Mouse (Mus musculus): ENCODE data around the gene Spon1.

Spon1 gene

DNA sequence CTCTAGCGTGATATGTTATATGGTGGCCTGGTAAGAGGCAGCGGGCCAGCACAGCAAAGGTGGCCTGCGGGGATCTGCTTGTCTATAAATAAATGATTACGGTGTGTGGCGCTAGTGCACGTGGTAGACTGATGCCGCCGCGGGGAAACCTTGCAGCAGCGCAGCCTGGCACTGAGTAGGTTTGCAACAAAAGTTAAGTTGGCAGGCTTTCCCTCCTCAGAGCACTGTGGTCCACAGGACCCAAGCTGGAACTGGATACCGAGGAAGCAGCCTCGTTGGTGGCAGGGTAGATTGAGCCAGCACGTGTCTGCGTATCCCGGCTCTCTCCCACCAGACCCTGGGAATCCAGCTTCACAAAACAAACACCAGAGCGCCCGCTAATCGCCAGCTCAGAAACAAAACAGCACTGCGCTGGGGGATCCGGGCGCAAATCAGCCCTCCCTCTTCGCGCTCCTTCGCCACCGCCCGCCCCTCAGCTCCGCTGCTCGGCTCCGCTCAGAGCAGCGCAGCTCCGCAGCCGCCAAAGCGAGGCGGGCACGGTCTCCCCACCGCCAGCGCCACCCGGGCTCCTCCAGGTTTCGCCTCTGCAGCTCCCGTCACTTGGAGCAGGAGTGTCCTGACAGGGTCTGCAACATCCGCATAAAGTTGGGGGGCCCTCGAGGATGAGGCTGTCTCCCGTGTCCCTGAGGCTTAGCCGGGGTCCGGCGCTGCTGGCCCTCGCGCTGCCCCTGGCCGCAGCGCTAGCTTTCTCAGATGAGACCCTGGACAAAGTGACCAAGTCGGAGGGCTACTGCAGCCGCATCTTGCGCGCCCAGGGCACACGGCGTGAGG lies at the start of gene Spon1:
Spon1 (plus strand) TSS at position 332 of the 831 bp plus-strand sequence.
- DNase-seq (ENCODE audit: low read depth): no peak

- DNase-seq (ENCODE audit: low read depth): no peak
These were observed 43.8 kb upstream of the Spon1 start for GRCm38 (mm10) chr7:113721994-113722393.

DNA sequence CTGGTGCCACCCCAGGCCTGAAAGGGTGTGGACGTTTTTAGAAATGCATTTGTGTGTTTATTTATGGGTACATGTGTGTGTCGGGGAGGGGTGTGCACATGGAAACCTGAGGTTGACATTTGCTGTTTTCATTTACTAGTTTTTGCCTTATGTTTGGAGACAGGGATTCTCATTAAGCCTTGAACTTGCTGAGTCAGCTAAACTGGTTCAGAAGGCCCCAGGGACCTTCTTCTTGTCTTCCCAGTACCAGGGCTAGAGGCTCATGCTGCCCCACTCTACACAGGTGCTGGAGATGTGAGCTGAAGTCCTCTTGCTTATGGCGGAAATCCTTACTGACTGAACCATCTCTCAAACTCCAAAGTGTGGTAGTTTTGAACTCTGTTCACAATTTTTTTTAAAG lies 41.9 kb upstream of the Spon1 start:
- no peak for DNase-seq (ENCODE audit: low read depth)

- DNase-seq (ENCODE audit: low read depth): no peak
These were observed 37.6 kb upstream of the Spon1 start for GRCm38 (mm10) chr7:113727999-113728713.

- DNase-seq (ENCODE audit: low read depth): no peak
These were observed 36.9 kb upstream of the Spon1 start for GRCm38 (mm10) chr7:113728926-113729325.

DNA sequence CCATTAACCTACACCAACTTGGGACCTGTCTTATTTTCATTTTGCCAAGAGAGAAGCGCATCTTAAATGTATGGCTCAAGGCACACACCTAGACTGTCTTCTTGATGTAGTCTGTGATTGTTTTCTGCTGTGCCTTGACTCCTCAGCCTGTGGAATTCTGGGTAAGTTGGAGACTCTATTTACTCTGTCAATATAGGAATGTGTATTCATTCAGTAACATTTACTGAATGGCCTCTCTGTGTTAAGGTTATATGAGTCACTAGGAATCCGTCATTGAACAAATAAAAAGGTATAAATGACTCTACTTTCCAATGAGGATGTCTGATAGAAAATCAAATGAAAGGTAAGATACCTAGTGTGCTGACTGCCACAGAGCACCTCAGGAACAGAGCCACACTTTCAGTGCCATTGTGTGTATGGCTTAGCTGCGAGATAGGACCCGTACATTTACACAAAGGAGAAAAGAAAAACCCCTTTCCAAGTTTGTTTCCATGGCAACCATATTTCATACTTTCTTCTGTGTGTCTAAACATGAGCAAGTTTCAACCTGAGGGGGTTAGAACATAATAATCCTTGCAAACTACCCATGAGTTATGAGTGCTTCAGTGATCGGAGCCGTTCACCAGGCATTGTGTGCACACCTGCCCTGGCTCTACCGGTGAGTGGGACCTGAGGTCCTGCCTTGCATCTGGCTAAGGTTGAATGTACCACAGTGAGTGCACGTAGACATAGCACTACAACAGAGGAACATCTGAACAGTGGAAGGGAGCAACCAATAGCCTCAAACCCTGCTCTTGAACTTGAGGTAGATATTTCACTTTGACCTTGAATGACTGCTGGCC lies 35.2 kb upstream of the Spon1 start:
- no peak for DNase-seq (ENCODE audit: low read depth)

DNA sequence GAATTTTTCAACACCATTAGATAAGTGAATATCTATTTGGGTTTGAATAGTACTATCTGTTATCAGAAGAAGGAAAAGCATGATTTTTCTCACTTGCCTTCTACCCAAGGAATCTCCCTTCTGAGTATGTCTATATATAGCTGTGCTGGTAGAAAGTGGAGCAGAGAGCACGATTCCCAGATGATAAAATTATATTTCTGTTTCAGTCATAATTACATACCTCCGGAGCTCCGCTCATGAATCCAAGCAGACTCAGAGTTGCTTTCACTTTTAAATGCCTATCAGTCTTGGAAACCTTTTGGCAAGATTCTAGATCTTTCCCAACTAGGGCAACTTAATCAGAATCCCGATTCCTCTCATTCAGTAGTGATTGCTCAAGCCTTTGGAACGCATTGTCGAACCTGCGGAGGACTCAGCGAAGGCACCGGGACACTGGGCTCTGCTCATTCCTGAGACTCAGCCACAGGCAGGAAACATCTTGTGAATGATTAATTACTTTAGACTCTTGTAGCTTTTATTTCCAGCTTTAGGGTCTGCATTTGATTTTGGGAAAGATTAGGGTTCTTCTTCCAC lies 27.9 kb upstream of the Spon1 start:
- no peak for DNase-seq (ENCODE audit: low read depth)

DNA sequence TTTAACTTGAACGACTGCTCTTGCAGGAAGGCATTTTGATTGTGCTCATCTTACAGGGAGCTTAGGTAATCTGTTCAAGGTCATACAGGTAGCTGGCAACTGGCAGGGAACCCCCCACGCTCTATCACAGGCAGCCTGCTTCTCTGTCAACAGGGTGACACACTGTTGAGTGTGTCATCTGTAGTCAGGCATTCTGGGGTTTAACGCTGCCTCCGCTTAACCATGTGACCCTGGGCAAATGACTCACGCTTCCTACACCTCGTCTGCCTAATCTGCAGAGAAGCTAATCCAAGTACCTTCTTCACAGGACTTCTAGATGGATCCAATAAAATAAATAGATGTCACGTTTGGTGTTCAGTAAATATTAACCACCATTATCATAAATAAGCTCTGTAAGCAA lies 26.6 kb upstream of the Spon1 start:
- DNase-seq (ENCODE audit: low read depth): no peak

DNA sequence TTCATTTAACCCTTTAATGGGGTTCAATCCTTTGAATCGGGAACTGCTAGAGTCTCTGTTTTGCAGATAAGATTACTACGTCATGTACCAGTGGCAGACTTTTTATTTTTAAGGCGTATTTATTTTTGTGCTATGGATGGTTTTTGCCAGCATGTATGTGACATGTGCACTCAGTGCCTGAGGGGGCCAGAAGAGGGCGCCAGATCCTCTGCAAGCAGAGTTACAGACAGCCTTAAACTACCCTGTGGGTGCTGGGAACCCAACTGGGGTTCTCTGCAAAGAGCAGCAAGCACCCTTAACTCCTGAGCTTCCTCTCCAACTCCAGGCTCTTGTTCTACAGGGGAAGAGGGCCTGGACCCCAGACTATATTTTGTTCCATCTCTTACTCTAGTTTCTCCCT lies 23.2 kb upstream of the Spon1 start:
- no peak for DNase-seq (ENCODE audit: low read depth)

- DNase-seq (ENCODE audit: low read depth): no peak
These were observed 21.8 kb upstream of the Spon1 start for GRCm38 (mm10) chr7:113743982-113744381.

DNA sequence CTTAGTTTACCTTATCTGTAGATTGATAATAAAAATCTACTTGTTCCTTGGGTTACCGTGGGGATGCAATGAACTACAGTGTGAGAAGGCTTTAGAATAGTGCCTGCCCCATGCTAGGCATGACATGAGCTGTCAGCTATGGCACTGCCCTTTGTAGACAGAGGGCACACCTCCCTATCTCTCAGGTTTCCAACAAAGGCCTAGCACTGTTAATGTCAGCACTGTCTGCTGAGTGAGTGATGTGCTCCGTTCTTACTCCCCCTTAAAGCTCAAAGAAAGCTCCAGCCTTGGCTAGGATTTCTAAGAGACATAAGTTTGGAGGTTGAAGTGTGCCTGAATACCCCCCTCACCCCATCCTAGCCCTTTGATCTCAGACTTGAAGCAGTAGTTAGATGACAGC lies 9.2 kb upstream of the Spon1 start:
- no peak for DNase-seq (ENCODE audit: low read depth)

DNA sequence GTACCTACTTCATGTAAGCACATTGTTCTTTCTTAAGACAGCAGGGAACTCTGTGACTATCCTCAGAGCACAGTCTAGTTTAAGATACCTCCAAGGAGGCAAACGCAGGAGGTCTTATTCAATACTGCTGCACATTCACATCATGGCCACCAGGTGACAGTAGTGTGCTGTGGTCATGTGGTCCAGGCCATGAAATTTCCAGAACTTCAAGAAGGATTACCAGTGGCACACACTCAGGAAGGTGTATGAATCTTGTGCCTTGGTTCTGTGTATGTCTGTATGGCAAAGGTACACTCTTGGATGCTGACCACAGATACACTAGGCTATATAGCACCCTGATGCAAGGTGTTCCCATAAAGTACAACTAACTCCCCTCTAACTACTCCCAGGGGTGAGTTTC lies 6.6 kb upstream of the Spon1 start:
- DNase-seq (ENCODE audit: low read depth): peak; percentile 15

GRCm38 (mm10) chr7:113765133-113765532 lies 665 bp upstream of the Spon1 start:
- DNase-seq (ENCODE audit: low read depth): no peak

- DNase-seq (ENCODE audit: low read depth): no peak
These were observed 722 bp downstream of the Spon1 start for GRCm38 (mm10) chr7:113766498-113766941.

- DNase-seq (ENCODE audit: low read depth): no peak
These were observed 1.7 kb downstream of the Spon1 start for GRCm38 (mm10) chr7:113767546-113767945.

DNA sequence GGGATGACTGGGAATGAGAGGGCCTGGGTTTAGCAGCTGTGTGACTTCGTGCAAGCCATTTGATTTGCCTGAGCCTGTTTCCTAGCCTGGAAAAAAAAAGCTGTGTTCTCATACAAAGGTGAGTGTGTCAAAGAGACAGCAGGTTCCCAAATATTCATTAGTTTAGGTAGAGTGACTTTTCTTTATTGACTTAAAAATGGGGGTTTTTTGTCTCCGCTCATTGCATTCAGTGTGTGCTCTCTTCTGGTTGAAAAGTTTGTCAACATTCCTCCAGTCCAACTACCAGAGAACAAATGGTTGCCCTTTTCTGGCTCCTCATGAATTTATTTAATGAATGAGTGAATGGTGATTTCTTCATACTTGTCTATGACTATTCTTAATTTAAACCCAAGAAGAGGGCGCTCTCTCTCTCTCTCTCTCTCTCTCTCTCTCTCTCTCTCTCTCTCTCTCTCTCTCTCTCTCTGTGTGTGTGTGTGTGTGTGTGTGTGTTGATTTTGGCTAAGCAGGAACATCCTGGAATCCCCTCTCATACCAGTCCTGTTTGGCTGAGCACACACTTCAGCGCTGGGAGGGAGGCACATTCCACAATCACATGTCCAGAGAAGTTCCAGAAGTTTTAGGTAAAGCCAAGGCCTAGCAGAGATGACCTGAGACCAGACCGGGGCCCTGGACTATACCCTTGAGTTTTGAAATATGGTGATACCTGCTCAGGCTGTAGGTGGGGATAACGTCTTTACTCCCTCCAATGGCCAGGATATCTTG lies 2.6 kb downstream of the Spon1 start:
- no peak for DNase-seq (ENCODE audit: low read depth)

DNA sequence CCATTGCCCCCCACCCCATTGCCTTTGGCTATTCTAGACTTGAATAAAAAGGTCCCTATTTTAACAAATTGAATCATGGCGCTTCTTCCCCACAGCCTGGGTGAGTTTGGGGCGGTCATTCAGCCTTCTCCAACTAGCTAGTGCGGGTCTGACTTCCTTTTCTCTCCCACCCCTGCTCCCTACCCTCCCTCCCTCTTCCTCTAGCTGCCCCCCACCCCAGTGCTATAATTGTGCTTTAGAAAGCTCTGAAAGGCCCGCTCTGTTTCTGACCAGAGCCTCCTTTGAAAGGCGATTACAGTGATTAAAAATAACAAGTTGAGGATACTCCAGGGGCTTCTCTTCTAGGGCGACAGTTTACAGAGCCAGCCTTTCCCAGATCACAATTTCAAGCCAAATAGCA lies 3.5 kb downstream of the Spon1 start:
- no peak for DNase-seq (ENCODE audit: low read depth)

- DNase-seq (ENCODE audit: low read depth): no peak
These were observed 6.3 kb downstream of the Spon1 start for GRCm38 (mm10) chr7:113772135-113772534.

- no peak for DNase-seq (ENCODE audit: low read depth)
These were observed 7.6 kb downstream of the Spon1 start for GRCm38 (mm10) chr7:113773436-113773835.

- DNase-seq (ENCODE audit: low read depth): no peak
These were observed 8.2 kb downstream of the Spon1 start for GRCm38 (mm10) chr7:113774039-113774438.

DNA sequence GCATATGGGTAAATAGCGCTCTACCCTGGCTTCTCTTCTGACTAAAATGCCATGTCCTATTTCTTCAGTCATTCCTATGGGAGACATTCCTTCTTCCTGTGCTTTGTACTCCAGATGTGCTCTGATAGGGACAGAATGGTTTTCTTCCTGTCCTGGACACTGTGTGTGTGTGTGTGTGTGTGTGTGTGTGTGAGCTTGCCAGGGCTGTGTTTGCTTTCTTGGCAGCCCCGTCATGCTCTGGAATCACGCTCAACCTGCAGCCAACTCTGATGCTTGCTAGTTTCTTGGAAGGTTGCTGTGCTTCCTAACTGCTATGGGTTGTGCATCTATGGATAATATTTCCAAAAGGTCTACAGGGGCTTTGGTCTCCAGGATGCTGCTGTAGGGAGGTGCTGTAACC lies 9.1 kb downstream of the Spon1 start:
- no peak for DNase-seq (ENCODE audit: low read depth)

All from c-Kit-positive CD71-positive TER-119-negative erythroid progenitor cells, embryonic 14.5 days (primary cell).